Mouse (Mus musculus) embryonic facial prominence, embryonic 13.5 days (tissue): ENCODE measurements around the gene Kcnj3. TPM values are rescaled to one million over a fixed set of nuclear protein-coding genes. Genes with fewer than 3 reads are reported as not detected.

Experiments used
- ATAC-seq: fragments of 200-750 bp; cut with Nextera tagmentation; 2 replicates; pipeline ENCODE4 v1.8.0; 2017; ENCODE audit warnings: low read depth; ENCODE audit not compliant: insufficient number of reproducible peaks, insufficient read depth, low FRiP score, low TSS enrichment
- H3K27ac ChIP-seq: fragments of 300-500 bp; sonication (generic); 2 replicates; pipeline ENCODE4 v1.5.1; 2015; ENCODE audit warnings: moderate library complexity, mild to moderate bottlenecking, inconsistent platforms
- H3K27me3 ChIP-seq: fragments of 300-500 bp; sonication (generic); 2 replicates; pipeline ENCODE4 v1.6.1; 2015; ENCODE audit warnings: mild to moderate bottlenecking, inconsistent platforms
- H3K36me3 ChIP-seq: fragments of 300-500 bp; sonication (generic); 2 replicates; pipeline ENCODE4 v1.6.1; 2015; ENCODE audit warnings: mild to moderate bottlenecking, inconsistent platforms
- H3K4me1 ChIP-seq: fragments of 300-500 bp; sonication (generic); 2 replicates; pipeline ENCODE4 v1.6.1; 2015; ENCODE audit warnings: inconsistent platforms
- H3K4me2 ChIP-seq: fragments of 300-500 bp; sonication (generic); 2 replicates; pipeline ENCODE4 v1.6.1; 2015; ENCODE audit warnings: moderate library complexity, mild to moderate bottlenecking, inconsistent platforms
- H3K4me3 ChIP-seq: fragments of 300-500 bp; sonication (generic); 2 replicates; pipeline ENCODE4 v1.5.1; 2015; ENCODE audit warnings: mild to moderate bottlenecking, inconsistent platforms
- H3K9ac ChIP-seq: fragments of 300-500 bp; sonication (generic); 2 replicates; pipeline ENCODE4 v1.6.1; 2015; ENCODE audit warnings: mild to moderate bottlenecking, inconsistent platforms
- H3K9me3 ChIP-seq: fragments of 300-500 bp; sonication (generic); 2 replicates; pipeline ENCODE4 v1.6.1; 2016; ENCODE audit warnings: inconsistent platforms
- WGBS: fragments of 180-500 bp; shearing (Covaris S2); methylation state at CpG from one replicate; pipeline ENCODE4 v1.1.7; 2015; ENCODE audit warnings: mixed read lengths; 5-methylcytosine and 5-hydroxymethylcytosine counted together
- polyA plus RNA-seq: library from polyadenylated mRNA; unstranded; fragments of >200 nt; fragmentation: Nextera tagmentation; extraction: Ambion mirVana; gene quantifications from 2 replicates; pipeline ENCODE4 v1.2.1, GENCODE M21; 2015

Gene Kcnj3
- polyA plus RNA-seq: 0.22 and 1.2 TPM in 2 replicates

GRCm38 (mm10) chr2:55435721-55436260, at the start of gene Kcnj3:
TSS of gene Kcnj3 (plus strand) at chr2:55435970.
- Histone ChIP-seq H3K4me3 (peak within 1 kb of the TSS; percentile 50), H3K9me3 (no peaks in the 10 kb centered on the region), H3K36me3 (no peaks in the 10 kb centered on the region), H3K4me1 (peaks cover 24% of the 10 kb centered on the region), H3K4me2 (peak within 1 kb of the TSS; percentile 93), H3K27ac (no peak within 1 kb of the TSS), H3K9ac (peak within 1 kb of the TSS; percentile 65), H3K27me3 (peaks cover 42% of the 10 kb centered on the region)
- no peak for ATAC-seq
- 2% methylated on average over 20 of the region's 20 CpGs for WGBS

DNA sequence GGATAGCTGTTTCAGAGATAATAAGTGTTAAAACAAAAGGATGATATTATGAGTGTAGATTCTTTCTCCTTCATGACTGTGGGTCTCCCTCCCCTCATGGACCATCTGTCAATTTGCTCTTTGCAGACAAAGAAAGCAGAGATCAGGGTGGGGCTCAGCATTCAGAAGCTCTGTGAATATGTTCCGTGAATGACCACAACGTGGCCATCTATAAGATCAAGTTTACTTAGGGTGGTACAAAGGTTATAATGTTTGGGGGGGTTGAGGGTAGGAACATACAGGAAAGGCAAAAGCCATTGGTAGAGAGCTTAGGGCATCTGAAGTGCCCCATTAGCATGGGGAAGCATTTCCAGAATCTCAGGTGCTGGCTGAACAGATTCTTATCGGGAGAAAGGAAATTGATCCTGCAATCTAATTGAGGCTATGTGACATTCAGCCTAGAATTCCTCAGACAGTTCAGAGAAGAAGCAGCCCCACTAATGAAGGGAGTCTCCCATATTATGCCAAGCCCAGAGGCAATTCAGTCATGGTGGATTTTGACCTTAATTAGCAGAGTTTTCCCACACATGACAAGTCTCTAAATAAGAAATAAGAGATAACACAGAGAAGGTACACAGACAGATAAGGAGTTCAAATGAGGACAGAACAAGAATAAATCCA, 45.3 kb upstream of the Kcnj3 start:
- no peaks in the 10 kb centered on the region for H3K9me3 ChIP-seq
- no peak overlapping the region for H3K4me3 ChIP-seq
- no peaks in the 10 kb centered on the region for H3K4me1 ChIP-seq
- H3K36me3 ChIP-seq: no peaks in the 10 kb centered on the region
- H3K27me3 ChIP-seq: no peaks in the 10 kb centered on the region
- no peak overlapping the region for H3K4me2 ChIP-seq
- H3K27ac ChIP-seq: no peak overlapping the region
- 48% methylated on average over 3 of the region's 3 CpGs for WGBS
- no peak for ATAC-seq
- H3K9ac ChIP-seq: no peak overlapping the region

DNA sequence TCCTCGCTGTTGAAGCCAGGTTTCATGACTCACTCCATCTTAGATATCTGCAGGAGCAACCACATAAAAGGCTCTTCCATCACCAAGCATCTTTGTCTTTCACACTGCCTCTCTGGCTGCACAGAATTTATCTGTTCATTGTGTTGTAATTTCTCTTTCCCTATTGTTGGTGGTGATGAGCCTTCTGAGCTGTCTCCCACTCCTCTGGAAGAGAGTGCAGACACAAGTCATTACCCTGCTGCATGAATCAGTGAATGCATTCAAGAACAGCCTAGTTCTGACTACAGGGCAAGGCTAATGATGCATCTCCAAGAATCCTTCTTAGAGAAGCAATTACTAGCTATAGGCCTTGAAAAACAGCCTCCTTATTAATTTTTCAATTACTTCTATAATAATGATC, 30.5 kb upstream of the Kcnj3 start:
- 83% methylated on average over 1 of the region's 1 CpGs for WGBS
- Histone ChIP-seq H3K4me1 (no peaks in the 10 kb centered on the region), H3K27me3 (no peaks in the 10 kb centered on the region), H3K4me2 (no peak overlapping the region), H3K36me3 (no peaks in the 10 kb centered on the region), H3K9ac (no peak overlapping the region), H3K9me3 (no peaks in the 10 kb centered on the region), H3K27ac (no peak overlapping the region), H3K4me3 (no peak overlapping the region)
- ATAC-seq: no peak

DNA sequence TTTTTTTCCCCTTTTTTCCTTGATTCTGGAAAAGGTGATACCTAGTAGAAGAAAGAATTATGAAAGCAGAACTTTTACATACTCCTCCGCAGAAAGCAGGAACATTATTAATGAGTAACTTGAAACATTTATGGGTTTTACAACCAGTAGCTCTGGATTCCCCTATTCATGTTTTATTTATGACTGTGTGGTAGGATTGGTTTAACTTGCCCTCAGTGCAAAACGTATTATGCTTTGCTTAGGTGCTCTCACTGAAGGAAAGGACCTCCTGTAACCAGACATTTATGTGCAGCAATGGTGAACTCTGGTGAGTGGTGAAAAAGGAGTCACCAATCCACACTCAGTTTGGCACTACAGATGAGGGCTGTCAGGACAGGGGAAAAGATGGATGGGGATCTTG, 8.1 kb upstream of the Kcnj3 start:
- no peak for ATAC-seq
- no peak overlapping the region for H3K4me2 ChIP-seq
- no peak overlapping the region for H3K9ac ChIP-seq
- WGBS: 66% methylated on average over 2 of the region's 2 CpGs
- no peaks in the 10 kb centered on the region for H3K36me3 ChIP-seq
- no peak overlapping the region for H3K4me3 ChIP-seq
- no peaks in the 10 kb centered on the region for H3K4me1 ChIP-seq
- no peaks in the 10 kb centered on the region for H3K9me3 ChIP-seq
- no peak overlapping the region for H3K27ac ChIP-seq
- no peaks in the 10 kb centered on the region for H3K27me3 ChIP-seq

DNA sequence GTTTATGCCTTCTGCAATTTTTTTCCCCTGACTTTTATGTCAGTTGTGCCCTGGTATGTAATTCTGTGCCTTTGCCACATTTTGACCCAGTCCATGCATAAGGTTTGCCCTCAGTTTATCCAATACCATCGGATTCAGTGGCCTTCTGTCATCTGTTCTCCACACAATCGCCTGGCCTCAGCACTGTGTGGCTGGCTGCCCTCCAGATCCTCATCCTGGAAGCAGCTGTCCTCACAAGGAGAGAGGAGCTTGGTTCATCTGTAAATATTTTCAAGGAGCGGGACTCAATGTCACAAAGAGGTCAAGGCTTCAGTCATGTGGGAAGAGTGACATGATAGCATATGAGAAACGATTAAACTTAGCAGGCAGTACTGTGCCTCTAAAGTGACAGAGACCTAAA, 3.7 kb upstream of the Kcnj3 start:
- no peak overlapping the region for H3K4me3 ChIP-seq
- no peak for ATAC-seq
- H3K27me3 ChIP-seq: peaks cover 24% of the 10 kb centered on the region
- no peaks in the 10 kb centered on the region for H3K36me3 ChIP-seq
- no peak overlapping the region for H3K4me2 ChIP-seq
- H3K9ac ChIP-seq: no peak overlapping the region
- no peak overlapping the region for H3K27ac ChIP-seq
- no peaks in the 10 kb centered on the region for H3K9me3 ChIP-seq
- WGBS: 72% methylated on average over 4 of the region's 4 CpGs
- H3K4me1 ChIP-seq: peaks cover 17% of the 10 kb centered on the region

- H3K4me1 ChIP-seq: peaks cover 24% of the 10 kb centered on the region
- peak overlapping the region; percentile 93 for H3K4me2 ChIP-seq
- peak overlapping the region; percentile 65 for H3K9ac ChIP-seq
- peak overlapping the region; percentile 50 for H3K4me3 ChIP-seq
- no peaks in the 10 kb centered on the region for H3K9me3 ChIP-seq
- no peak for ATAC-seq
- under 1% methylated on average over 21 of the region's 21 CpGs for WGBS
- H3K36me3 ChIP-seq: no peaks in the 10 kb centered on the region
- peaks cover 42% of the 10 kb centered on the region for H3K27me3 ChIP-seq
- no peak overlapping the region for H3K27ac ChIP-seq
Observed at GRCm38 (mm10) chr2:55436261-55437006, 664 bp downstream of the Kcnj3 start.

GRCm38 (mm10) chr2:55437007-55437949, 1.5 kb downstream of the Kcnj3 start:
- Histone ChIP-seq H3K4me1 (peaks cover 24% of the 10 kb centered on the region), H3K9ac (peak overlapping the region; percentile 65), H3K9me3 (no peaks in the 10 kb centered on the region), H3K4me2 (peak overlapping the region; percentile 93), H3K27me3 (peaks cover 42% of the 10 kb centered on the region), H3K27ac (no peak overlapping the region), H3K4me3 (peak overlapping the region; percentile 50), H3K36me3 (no peaks in the 10 kb centered on the region)
- no peak for ATAC-seq
- under 1% methylated on average over 51 of the region's 51 CpGs for WGBS

DNA sequence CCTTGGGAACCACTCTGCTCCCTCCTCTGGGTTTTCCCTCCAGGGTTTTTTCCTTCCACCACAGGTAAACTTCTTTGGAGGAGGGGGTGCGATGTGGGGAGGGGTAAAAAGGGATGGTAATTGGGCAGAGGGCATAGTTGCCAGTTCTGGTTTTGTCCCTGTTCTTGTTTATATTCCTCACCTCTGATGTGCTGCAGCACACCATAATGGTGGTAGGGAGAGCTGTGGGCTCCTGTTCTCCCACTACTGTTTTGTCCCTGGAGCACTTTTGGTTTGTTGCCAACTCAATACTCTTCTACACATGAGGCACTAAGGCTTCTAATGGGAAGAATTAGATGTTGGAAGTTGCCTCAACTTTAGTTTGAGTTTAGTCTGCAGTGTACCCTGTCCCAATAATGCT, 2.2 kb downstream of the Kcnj3 start:
- H3K27me3 ChIP-seq: peaks cover 42% of the 10 kb centered on the region
- H3K4me1 ChIP-seq: peaks cover 24% of the 10 kb centered on the region
- H3K4me2 ChIP-seq: peak overlapping the region; percentile 93
- H3K9ac ChIP-seq: no peak overlapping the region
- H3K27ac ChIP-seq: no peak overlapping the region
- no peak for ATAC-seq
- H3K4me3 ChIP-seq: peak overlapping the region; percentile 50
- WGBS: 0% methylated on average over 1 of the region's 1 CpGs
- no peaks in the 10 kb centered on the region for H3K36me3 ChIP-seq
- H3K9me3 ChIP-seq: no peaks in the 10 kb centered on the region

GRCm38 (mm10) chr2:55439211-55439610, 3.4 kb downstream of the Kcnj3 start:
- no peak for ATAC-seq
- no peak overlapping the region for H3K27ac ChIP-seq
- H3K9ac ChIP-seq: no peak overlapping the region
- no peak overlapping the region for H3K4me3 ChIP-seq
- H3K4me2 ChIP-seq: no peak overlapping the region
- H3K36me3 ChIP-seq: no peaks in the 10 kb centered on the region
- peaks cover 24% of the 10 kb centered on the region for H3K4me1 ChIP-seq
- H3K27me3 ChIP-seq: peaks cover 42% of the 10 kb centered on the region
- H3K9me3 ChIP-seq: no peaks in the 10 kb centered on the region

DNA sequence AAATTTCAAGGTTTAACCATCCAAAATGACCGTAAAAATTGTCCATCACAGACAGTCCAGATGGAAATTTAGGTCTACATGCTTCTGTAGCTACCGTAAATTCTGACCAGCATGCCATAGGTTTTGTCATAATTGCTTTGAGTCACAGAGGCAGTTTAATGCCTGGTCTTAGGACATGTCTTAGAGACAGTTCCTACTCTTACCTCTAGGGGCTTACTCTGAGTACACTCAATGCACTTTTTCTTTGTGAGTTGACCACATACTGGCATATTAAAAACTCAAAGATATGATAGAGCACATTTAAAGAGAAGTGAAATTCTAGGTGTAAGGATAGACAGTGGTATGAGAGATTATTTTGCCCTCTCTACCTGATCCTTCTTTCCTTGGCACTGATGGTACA, 6.2 kb downstream of the Kcnj3 start:
- 79% methylated on average over 2 of the region's 2 CpGs for WGBS
- Histone ChIP-seq H3K27ac (no peak overlapping the region), H3K27me3 (peaks cover 19% of the 10 kb centered on the region), H3K4me2 (no peak overlapping the region), H3K9me3 (no peaks in the 10 kb centered on the region), H3K9ac (no peak overlapping the region), H3K4me1 (peaks cover 8% of the 10 kb centered on the region; the same call in 1 of the 2 replicates), H3K36me3 (no peaks in the 10 kb centered on the region), H3K4me3 (no peak overlapping the region)
- ATAC-seq: no peak

- ATAC-seq: no peak
- Histone ChIP-seq H3K4me1 (no peaks in the 10 kb centered on the region), H3K27ac (no peak overlapping the region), H3K4me2 (no peak overlapping the region), H3K4me3 (no peak overlapping the region), H3K9ac (no peak overlapping the region), H3K27me3 (no peaks in the 10 kb centered on the region), H3K9me3 (no peaks in the 10 kb centered on the region), H3K36me3 (no peaks in the 10 kb centered on the region)
Observed at GRCm38 (mm10) chr2:55447298-55447697, 11.5 kb downstream of the Kcnj3 start.
